Mouse (Mus musculus): ENCODE data around the gene Rhebl1. TPM values are rescaled to one million over a fixed set of nuclear protein-coding genes. Genes with fewer than 3 reads are reported as not detected.
A peak's percentile ranks its signal among the peaks of the same experiment; 100 is the strongest.

Rhebl1 gene
- polyA plus RNA-seq, 1 experiment from 2014 or later: 20.1 TPM

DNA sequence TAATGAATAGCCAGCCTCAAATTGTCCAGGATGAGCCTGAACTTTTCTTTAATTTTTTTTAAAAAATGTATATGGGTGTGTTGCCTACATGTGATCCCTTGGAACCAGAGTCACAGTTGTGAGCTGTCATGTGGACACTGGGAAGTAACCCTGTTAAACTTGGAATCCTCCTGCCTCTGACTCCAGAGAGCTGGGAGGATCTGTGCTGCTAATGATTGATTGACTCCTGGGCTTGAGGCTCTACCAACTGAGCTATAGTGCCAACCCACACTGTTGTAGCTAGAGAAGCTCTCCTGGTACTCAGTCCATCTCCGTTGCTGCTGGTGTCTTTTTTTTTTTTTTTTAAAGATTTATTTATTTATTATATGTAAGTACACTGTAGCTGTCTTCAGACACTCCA lies 10.2 kb downstream of the Rhebl1 start:
- ATAC-seq (ENCODE audit: low FRiP score): no peak
- WGBS: 65% methylated on average over 1 of the region's 1 CpGs

DNA sequence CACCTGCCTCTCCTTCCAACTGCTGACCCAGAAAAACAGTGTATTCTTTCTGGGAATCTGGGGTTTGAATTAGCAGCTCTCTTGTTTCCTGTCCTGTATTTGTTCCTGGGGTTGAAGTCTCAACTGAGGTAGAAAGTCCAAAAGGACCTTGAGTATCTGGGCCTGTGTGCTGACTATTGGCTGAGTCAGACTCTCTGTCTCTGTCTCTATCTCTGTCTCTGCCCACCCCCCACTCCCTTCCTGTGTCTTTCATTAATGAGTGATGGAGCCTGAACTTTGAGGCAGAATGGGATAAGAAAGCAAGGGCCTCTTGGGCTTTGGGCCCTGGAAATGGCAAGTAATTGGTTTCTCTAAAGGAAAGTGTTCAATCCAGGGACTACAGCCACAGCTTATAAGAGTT lies 10.7 kb downstream of the Rhebl1 start:
- ATAC-seq (ENCODE audit: low FRiP score): no peak

More for the DNA sequence above, 10.2 kb downstream of the Rhebl1 start:
- Histone ChIP-seq H3K4me2 (no peak overlapping the region), H3K27ac (no peak overlapping the region), H3K9ac (no peak overlapping the region), H3K4me1 (peaks cover 21% of the 10 kb centered on the region), H3K4me3 (replicated peaks) (no peak overlapping the region), H3K36me3 (replicated peaks) (no peaks in the 10 kb centered on the region), H3K27me3 (no peaks in the 10 kb centered on the region), H3K9me3 (no peaks in the 10 kb centered on the region)

DNA sequence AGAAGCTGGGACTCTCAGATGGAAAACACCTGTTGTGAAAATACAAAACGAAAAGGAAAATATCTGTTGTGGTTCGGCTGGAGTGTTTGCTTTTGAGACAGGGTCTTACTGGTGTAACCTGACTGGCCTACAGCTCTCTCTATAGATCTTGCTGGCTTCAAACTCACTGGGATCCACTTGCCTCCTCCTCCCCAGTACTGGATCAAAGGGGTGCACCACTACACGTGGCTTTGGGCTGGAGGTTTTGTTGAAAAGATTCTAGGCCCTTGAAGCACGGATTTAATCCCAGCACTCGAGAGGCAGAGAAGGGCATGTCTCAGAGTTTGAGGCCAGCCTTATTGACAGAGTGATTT lies 12.7 kb downstream of the Rhebl1 start:
- ATAC-seq (ENCODE audit: low FRiP score): peak; percentile 56
- Histone ChIP-seq H3K4me2 (peak overlapping the region; percentile 85), H3K4me1 (peaks cover 21% of the 10 kb centered on the region), H3K9me3 (no peaks in the 10 kb centered on the region), H3K27ac (peak overlapping the region; percentile 57), H3K27me3 (no peaks in the 10 kb centered on the region), H3K9ac (peak overlapping the region; percentile 18; the same call in 1 of the 2 replicates), H3K4me3 (replicated peaks) (peak overlapping the region; percentile 65), H3K36me3 (replicated peaks) (no peaks in the 10 kb centered on the region)
- WGBS: 3% methylated on average over 5 of the region's 5 CpGs

More for the DNA sequence above, 10.7 kb downstream of the Rhebl1 start:
- Histone ChIP-seq H3K9me3 (no peaks in the 10 kb centered on the region), H3K4me1 (peaks cover 21% of the 10 kb centered on the region), H3K4me2 (no peak overlapping the region), H3K27me3 (no peaks in the 10 kb centered on the region), H3K9ac (no peak overlapping the region), H3K36me3 (replicated peaks) (no peaks in the 10 kb centered on the region), H3K4me3 (replicated peaks) (no peak overlapping the region), H3K27ac (no peak overlapping the region)

DNA sequence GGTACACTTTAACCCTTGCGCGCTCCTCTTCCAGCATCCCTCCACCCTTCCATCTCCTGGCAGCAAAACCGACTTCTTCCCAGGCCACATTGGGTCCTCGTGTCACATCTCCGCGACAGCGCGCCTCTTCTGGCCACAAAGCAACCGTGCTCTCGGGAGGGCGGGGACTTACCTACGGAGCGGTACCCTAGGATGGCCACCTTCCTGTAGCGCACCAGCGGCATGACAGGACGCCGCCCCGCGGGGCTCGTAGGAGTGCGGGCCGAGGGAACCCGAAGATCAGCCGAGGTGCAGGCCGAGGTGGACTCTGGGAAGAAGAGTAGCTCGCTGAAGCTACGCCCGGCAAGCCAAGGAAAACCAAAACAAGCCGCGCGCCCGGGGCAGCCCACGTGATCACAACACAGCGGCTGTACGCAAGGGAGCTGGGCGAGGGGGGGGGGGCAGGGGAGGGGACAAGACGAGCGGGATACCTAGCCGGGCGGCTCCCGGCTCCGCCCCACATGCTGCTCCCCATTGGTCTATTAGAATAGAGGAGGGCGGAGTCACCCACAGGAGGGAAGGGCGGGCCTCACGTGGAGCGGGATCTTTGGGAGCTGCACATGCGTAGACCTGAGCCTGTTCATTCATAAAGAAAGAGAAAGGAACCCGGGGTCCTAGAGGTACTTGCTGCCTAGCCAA lies 13.2 kb downstream of the Rhebl1 start:
- H3K9ac ChIP-seq: peak overlapping the region; percentile 73
- H3K9me3 ChIP-seq: no peaks in the 10 kb centered on the region
- H3K27ac ChIP-seq: peak overlapping the region; percentile 88
- no peaks in the 10 kb centered on the region for H3K36me3 ChIP-seq (replicated peaks)
- ATAC-seq (ENCODE audit: low FRiP score): peak; percentile 97
- no peaks in the 10 kb centered on the region for H3K27me3 ChIP-seq
- H3K4me2 ChIP-seq: peak overlapping the region; percentile 85
- peaks cover 21% of the 10 kb centered on the region for H3K4me1 ChIP-seq
- H3K4me3 ChIP-seq (replicated peaks): peak overlapping the region; percentile 65
- under 1% methylated on average over 46 of the region's 48 CpGs for WGBS

DNA sequence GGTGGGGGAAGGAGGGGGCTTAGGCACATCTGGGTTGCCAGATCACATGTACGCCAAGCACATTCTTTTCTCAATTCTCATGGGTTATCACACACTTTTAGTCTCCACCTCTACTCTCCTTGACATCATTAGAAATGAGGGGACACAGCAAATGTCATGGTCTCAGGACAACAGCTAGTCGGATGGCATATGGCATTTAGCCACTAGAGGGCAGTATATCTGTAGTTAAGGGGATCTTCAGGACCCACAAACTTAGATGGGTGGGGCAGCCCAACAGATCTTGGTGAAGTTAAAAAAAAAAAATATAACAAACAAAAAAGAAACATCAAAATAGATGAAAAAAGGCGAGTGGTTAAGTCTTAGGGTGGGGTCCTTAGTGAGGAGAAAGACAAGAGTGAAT lies 17.0 kb downstream of the Rhebl1 start:
- no peaks in the 10 kb centered on the region for H3K9me3 ChIP-seq
- no peak for ATAC-seq (ENCODE audit: low FRiP score)
- WGBS: 14% methylated on average over 3 of the region's 3 CpGs
- H3K9ac ChIP-seq: no peak overlapping the region
- no peaks in the 10 kb centered on the region for H3K36me3 ChIP-seq (replicated peaks)
- no peaks in the 10 kb centered on the region for H3K27me3 ChIP-seq
- peaks cover 26% of the 10 kb centered on the region for H3K4me1 ChIP-seq
- no peak overlapping the region for H3K4me2 ChIP-seq
- no peak overlapping the region for H3K4me3 ChIP-seq (replicated peaks)
- no peak overlapping the region for H3K27ac ChIP-seq

DNA sequence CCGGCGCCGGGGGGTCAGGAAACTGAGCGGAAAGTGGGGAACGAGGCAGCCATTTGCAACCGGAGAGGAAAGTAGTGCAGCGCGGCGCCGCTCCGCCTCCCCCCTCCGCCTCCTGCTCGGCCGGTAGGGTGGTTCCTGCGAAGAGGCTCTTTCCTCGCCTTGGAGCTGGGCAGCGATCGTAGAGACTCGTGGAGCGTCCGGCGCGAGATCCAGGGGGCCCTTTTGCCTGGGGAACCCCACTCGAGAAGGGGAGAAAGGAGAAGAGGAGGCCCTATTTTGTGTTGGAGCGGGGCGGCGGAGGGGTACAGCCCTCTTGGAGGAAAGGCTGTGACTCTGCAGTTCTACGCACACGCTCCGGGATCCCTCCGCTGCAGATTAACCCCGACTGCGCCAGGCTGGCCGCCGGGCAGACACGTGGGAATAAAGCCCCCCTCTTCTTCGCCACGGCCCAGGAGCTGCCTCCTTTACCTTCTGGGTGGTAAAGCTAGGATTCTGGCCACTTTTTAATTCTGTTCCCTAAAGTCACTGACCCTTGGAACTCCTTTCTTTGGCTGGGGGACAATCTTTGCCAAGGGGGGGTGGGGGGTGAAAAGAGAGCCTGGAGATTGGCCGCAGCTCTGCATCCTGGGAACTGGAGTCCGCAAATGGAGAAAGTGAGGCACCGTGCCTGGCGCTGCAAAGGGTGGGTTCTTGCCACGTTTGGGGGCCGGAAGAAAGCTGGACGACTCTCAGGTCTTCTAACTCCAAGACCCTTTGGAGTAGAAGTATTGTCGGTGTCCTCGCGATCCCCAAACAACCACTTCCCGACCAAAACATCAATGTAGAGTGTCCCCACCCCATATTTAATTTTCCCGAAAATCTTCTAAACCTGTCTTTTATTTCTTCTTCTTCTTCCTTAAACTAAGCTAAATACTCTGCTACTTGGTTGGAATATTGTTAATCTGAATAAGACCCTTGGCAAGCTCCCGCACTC lies 22.1 kb downstream of the Rhebl1 start:
- Histone ChIP-seq H3K9ac (peak overlapping the region; percentile 99), H3K4me1 (peaks cover 40% of the 10 kb centered on the region), H3K9me3 (no peaks in the 10 kb centered on the region), H3K27ac (peak overlapping the region; percentile 98), H3K27me3 (no peaks in the 10 kb centered on the region), H3K36me3 (replicated peaks) (no peaks in the 10 kb centered on the region), H3K4me2 (peak overlapping the region; percentile 100), H3K4me3 (replicated peaks) (peak overlapping the region; percentile 99)
- peak; percentile 89 for ATAC-seq (ENCODE audit: low FRiP score)
- WGBS: 1% methylated on average over 51 of the region's 51 CpGs

DNA sequence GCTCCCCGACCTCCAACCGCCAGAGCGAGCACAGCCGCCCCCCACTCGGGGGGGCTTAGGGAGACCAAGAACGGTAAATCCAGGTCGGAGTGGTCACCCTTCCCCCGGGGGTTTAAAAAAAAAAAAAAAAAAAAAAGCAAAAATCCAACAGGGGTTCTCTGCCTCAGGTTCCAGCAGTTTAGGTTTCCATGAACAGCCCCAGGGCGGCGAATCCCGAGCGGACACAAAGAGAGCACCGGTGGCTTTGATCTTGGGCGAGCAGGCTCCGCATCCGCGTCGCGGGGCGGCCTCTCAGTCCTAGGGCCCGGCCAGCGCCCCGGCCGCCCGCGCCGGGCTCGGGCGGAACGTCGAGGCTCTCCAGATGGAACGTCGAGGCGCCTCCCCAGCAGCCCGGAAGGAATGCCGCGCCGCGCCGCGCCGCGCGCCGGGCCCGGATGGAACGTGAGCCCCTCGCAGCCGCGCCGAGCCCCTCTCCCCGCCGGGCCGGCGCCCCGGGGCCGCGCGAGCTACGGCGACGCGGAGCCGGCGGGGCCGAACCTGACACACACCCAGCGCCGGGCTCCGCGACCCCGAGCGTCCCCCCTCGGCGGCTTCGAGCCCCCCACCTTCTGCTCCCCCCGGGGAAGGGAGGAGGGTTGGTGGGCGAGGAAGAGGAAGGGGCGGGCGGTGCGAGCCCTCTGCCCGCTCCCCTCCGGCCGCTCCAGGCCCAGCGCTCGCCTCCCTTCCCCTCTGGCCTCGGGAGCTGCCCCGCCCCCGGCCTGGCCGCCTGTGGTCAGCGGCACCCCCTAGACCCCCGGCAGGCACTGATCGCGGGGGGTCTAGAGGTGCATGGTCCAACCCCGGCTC lies 23.0 kb downstream of the Rhebl1 start, which contains the start of gene Kmt2d:
Kmt2d (minus strand) TSS at position 135 of the 846 bp plus-strand sequence.
- peak within 1 kb of the TSS; percentile 98 for H3K27ac ChIP-seq
- peaks cover 6% of the 10 kb centered on the region for H3K36me3 ChIP-seq (replicated peaks)
- H3K9ac ChIP-seq: peak within 1 kb of the TSS; percentile 99
- H3K4me3 ChIP-seq (replicated peaks): peak within 1 kb of the TSS; percentile 99
- peaks cover 43% of the 10 kb centered on the region for H3K4me1 ChIP-seq
- peak within 1 kb of the TSS; percentile 100 for H3K4me2 ChIP-seq
- ATAC-seq (ENCODE audit: low FRiP score): peak; percentile 60
- H3K9me3 ChIP-seq: no peaks in the 10 kb centered on the region
- under 1% methylated on average over 89 of the region's 94 CpGs for WGBS
- no peaks in the 10 kb centered on the region for H3K27me3 ChIP-seq

DNA sequence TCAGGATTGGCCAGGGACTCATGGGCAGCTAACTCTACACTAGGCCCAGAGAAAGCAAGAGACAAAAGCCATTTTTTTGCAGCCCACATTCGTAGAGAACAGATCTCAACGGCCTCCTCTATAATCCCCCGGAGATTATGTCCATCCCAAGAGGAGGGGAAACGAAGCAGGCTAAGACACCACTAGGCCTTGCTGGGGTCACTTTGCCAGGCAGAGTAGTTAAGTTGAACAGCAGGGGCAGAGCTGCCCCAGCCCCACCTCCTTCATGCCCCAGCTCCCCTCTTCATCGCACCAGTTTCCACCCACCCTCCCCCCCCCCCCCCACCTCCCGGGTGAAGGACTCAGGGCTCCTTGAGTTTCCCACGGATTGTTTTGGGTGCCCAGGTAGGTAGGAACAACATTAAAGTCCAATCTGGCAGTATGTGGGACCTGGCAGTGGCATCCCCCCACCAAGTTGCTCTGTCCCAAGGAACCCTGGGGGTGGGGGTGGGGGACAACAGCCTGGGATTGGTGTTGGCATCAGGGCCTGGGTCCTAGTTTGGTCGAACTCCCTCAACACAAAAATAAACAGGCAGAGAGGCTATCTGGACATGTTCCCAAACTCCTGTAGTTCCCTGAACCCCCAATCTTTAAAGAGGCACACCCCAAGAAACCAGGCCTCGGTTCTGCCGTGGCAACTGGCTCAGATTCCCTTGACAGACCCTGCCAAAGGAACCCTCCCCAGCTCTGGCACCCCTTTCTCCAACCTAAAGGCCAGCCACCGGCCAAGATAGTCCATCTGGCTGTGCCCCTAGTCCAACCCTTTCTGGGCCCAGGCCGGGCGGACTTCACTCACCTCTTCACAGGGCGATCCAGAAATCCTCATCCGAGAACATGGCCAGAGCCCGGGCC lies 23.9 kb downstream of the Rhebl1 start:
- ATAC-seq (ENCODE audit: low FRiP score): no peak
- Histone ChIP-seq H3K4me1 (peaks cover 43% of the 10 kb centered on the region), H3K9ac (peak overlapping the region; percentile 99), H3K27ac (0 out of 2 replicates have a peak overlapping the region, but pooled peaks have one; percentile 19), H3K4me3 (replicated peaks) (peak overlapping the region; percentile 99), H3K36me3 (replicated peaks) (peaks cover 15% of the 10 kb centered on the region), H3K4me2 (peak overlapping the region; percentile 100), H3K9me3 (no peaks in the 10 kb centered on the region), H3K27me3 (no peaks in the 10 kb centered on the region)
- under 1% methylated on average over 16 of the region's 16 CpGs for WGBS

DNA sequence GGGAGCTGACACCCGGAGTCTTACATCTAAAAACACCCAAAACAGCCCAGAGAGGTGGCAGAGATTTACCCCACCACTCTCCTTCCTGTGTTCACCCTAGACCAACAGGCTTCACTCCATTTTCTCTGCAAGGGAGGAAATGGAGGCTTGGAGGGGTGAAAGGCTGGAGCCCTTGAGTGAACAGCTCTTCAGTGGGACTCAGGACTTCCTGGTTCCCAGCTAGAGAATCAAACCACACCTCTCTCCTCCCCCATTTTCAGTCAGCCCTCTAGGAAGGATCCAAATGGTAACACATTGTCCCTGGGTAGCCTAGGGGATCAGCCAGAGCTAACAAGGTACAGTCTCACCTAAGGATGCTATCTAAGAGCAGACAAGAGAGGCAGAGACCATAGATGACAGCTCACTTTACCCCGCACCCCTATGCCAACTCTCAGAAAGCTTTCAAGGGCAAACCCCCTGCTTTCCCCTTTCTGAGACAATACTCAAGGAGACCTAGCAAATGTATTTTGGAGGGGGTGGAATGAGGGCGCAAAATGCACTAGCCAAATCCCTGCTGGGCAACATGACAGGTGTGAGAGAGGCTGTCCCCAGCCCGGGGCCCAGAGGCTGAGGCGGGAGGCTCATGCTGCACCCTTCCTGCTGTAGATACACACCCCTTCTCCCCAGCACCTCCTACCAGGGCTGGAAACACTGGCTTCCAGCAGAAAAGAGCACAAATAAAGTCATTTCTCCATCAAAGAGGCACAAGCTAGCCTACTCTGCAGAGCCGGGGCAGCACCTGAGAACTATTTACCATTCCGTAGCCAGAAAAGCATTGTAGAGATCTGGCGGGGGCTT lies 24.8 kb downstream of the Rhebl1 start:
- 12% methylated on average over 8 of the region's 8 CpGs for WGBS
- no peak for ATAC-seq (ENCODE audit: low FRiP score)
- peaks cover 43% of the 10 kb centered on the region for H3K4me1 ChIP-seq

DNA sequence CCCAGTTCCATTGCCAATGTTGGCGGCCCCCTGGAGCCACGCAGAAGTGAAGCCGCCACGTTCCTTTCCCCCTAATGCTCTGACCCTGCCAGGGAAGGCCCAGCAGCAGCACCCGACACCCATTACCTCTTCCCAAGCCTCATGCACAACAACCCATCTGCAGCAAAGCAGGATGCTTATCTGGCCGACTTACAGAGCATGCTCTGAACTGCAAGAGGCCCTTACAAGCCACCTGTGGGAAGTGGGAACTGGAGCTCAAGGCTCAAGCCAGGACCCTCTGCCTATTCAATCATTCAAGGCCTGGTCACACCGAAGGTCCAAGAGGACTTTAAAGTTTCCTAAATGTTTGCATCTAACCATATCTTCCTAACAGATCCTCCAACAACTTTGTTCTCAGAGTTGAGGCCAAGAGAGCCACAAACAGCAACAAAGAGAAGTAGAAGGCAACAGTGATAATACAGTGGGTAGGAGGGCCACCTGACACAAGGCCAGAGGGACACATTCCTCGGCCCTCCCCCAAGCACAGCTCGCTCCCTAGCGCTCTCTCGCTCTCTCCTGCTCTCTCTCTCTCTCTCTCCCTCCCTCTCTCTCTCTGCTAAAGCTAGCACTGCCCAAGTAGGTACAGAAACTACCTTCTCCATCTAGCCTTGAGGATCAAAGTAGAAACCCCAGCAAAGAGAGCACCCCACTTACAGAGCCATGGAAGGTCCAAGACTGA lies 25.8 kb downstream of the Rhebl1 start:
- Histone ChIP-seq H3K4me2 (peak overlapping the region; percentile 100), H3K27me3 (no peaks in the 10 kb centered on the region), H3K4me1 (peaks cover 43% of the 10 kb centered on the region), H3K27ac (peak overlapping the region; percentile 56), H3K9me3 (no peaks in the 10 kb centered on the region), H3K9ac (peak overlapping the region; percentile 99), H3K4me3 (replicated peaks) (peak overlapping the region; percentile 99), H3K36me3 (replicated peaks) (peaks cover 34% of the 10 kb centered on the region)
- no peak for ATAC-seq (ENCODE audit: low FRiP score)
- 49% methylated on average over 11 of the region's 11 CpGs for WGBS

More for the DNA sequence above, 24.8 kb downstream of the Rhebl1 start:
- Histone ChIP-seq H3K9ac (peak overlapping the region; percentile 99), H3K9me3 (no peaks in the 10 kb centered on the region), H3K27ac (0 out of 2 replicates have a peak overlapping the region, but pooled peaks have one; percentile 19), H3K36me3 (replicated peaks) (peaks cover 24% of the 10 kb centered on the region), H3K27me3 (no peaks in the 10 kb centered on the region), H3K4me3 (replicated peaks) (peak overlapping the region; percentile 99), H3K4me2 (peak overlapping the region; percentile 100)
